Mouse (Mus musculus) liver, adult (tissue): ENCODE results near the gene Tjp3.

Experiments
- GATA4 ChIP-seq: IDR thresholded peaks from 2 replicates; pipeline ENCODE4 v1.6.1; 2014; ENCODE audit warnings: mild to moderate bottlenecking, low read length; ENCODE audit not compliant: insufficient replicate concordance

The Tjp3 gene

GRCm38 (mm10) chr10:81323141-81323775 is 31.9 kb upstream of the Tjp3 start:
- TF ChIP-seq GATA4 = no peak

DNA sequence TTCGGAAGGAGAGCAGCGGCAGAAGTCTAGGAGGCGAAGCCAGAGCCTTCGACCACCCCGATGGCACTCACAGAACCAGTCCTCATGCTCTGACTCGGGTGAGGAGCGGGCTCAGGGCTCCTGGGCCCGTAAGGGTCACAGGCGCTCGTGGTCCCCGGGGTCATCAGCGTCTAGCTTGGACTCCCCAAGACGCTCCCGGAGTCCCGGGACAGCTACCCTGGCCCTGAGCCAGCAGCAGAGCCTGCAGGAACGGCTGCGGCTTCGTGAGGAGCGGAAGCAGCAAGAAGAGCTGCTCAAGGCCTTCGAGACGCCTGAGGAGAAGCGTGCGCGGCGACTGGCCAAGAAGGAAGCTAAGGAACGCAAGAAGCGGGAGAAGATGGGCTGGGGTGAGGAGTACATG is 31.1 kb upstream of the Tjp3 start:
- TF ChIP-seq GATA4 = no peak

GRCm38 (mm10) chr10:81321436-81321835 is 30.1 kb upstream of the Tjp3 start:
- no peak for TF ChIP-seq GATA4

GRCm38 (mm10) chr10:81320550-81321347 is 29.4 kb upstream of the Tjp3 start, which contains the start of gene Cactin:
Cactin (plus strand) TSS chr10:81321103.
- peak; percentile 81; the same call in 1 of the 2 replicates for TF ChIP-seq GATA4

GRCm38 (mm10) chr10:81319741-81320549 is 28.6 kb upstream of the Tjp3 start:
- no peak for TF ChIP-seq GATA4

- no peak for TF ChIP-seq GATA4
Measured at GRCm38 (mm10) chr10:81319330-81319699, 27.9 kb upstream of the Tjp3 start.

DNA sequence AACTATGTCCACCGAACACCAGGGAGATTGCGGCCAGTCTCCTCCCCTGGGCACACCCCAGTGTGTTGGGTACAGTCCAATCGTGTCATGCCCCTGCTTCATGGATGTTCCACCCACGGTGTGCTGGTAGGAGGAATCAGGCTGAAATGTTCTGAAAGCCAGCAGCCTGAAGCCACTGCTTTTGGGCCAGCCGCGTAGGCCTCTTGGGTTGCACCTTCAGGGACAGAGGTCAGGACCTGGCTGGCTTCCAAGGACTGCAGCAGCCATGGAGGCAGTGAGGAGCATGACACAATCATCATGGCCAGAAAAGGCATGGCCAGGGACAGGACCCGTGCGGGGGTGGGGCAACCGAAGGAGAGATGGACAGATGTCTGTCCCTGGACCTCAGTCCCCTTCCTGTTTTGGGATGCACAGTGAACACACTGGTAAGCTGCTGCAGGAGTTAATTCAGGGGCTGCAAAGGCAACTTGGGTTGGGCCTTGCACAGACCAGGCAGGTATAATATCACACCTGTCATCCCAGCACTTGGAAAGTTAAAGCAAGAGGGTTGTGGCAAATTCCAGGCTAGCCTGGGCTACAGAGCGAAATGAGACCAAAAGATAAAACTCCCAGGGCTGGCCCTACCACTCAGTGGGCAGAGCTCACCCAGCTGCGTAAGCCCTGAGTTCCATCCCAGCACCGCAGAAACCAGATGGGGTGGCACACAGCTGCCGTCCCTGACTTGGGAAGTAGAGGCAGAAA is 27.4 kb upstream of the Tjp3 start:
- TF ChIP-seq GATA4 = no peak

- no peak for TF ChIP-seq GATA4
Measured at GRCm38 (mm10) chr10:81317273-81317672, 25.9 kb upstream of the Tjp3 start.

DNA sequence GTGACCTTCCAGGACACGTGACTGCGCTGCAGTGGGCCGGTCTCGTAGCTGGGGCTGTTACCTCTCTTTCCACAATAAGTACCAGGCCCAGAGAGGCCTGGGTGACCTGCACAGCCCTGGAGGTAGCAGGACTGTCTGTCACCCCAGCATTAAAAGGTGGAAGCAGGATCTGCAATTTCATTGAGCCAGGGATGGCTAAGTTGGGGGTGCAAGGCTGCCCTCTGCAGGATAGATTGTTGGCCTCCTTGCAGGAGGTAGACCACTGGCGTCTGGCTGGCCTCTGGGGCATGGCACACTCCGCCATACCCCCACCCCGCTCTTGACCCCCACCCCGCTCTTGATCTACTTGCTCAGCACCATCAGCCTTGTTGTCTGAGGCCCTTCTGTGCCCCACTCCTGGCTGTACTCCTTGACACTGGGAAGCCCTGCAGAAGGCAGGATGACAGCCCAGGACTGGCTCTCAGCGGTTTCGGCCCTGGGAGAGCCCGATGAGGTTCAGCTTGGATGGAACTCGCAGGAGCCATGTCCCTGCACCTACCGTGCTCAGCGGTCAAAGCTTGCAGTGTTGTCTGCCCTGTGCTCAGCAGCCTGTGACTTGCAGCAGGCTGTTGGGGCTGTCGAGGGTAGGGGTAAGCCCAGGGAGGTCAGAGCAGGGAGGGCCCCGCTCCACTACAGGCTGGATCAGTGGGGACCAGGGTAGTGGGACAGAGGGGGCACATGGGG is 25.1 kb upstream of the Tjp3 start:
- no peak for TF ChIP-seq GATA4

DNA sequence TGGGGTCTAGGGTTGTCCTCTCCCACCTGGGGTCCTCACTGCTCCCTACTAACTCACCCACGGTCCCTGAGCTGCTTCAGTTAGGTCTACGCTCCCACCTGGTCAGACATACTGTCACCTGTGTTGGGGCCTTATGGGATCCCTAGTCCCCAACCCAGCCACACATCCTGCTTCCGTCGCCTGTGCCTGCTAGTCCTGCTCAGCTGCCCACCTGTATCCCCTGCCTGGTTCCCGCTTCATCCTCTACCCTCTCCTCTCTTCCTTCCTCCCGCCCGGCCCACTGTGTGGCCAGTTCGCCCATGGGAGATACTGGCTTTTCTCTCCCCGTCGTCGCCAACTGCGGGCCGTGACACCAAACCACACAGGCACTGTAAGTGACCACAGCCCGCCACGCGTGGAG is 24.2 kb upstream of the Tjp3 start:
- TF ChIP-seq GATA4 = no peak

- TF ChIP-seq GATA4 = no peak
Measured at GRCm38 (mm10) chr10:81314201-81314600, 22.8 kb upstream of the Tjp3 start.

GRCm38 (mm10) chr10:81313581-81313980 is 22.2 kb upstream of the Tjp3 start:
- TF ChIP-seq GATA4 = no peak

DNA sequence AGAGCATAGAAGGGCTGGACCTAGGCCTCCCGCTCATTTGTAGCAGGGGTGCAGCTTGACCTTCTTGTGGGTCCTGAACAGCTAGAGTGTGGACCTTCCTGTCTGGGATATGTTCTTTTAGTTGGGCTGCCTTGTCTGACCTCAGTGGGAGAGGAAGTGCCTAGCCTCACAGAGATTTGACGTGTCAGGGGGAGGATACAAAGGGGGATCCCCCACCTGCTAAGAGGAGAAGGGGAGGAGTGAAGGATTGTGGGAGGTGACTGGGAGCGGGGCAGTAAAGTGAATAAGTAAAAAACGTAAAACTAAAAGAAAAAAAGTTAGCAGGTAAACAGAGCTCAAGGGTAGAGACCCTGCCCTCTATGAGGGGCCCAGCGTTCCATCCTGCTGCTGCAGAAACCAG is 18.2 kb upstream of the Tjp3 start:
- TF ChIP-seq GATA4 = no peak
